Mouse (Mus musculus): ENCODE data around the gene Zfp981.
"Not testable (repeated sequence)": the region's sequence is repeated elsewhere in the genome, so short reads cannot be mapped to it uniquely, and the experiment has no call there.

DNA sequence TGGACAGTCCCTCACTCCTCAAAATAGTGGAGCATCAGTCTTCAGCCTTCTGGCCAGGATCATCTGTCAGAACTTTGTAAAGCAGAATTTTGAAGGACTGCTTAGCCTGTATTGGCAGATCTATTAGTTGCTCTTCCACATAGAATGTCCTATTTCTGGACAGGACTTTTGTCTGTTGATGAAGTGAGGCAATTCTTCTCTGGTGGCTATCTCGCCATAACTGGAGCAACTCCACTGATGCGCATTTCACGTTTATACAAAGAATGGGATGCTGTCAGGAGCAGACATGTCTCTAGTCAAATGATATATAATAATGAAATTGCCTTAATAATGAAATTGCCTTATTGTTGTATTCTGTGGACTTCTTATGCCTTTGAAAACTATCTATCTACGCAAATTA is 12.6 kb upstream of the Zfp981 start:
- TF ChIP-seq MAX (IDR thresholded peaks at IDR 0.05; ENCODE audit: low read depth); MYOG (IDR thresholded peaks at IDR 0.05; ENCODE audit: control insufficient read depth in 1 of 3, insufficient read depth in 1 of 3, insufficient read length in 2 of 3, low read depth in 2 of 3): not testable (repeated sequence)
